Mouse (Mus musculus): ENCODE measurements at regions not wholly inside any gene's neighbourhood (a gene's known extent, or its start where the extent isn't known, plus 50 kb on each side); places are given as distances from the start of the nearest gene placed in this dataset.

GRCm38 (mm10) chr8:89097396-89097795 lies 53.4 kb upstream of the Sall1 start:
- 85% methylated on average over 4 of the region's 4 CpGs for WGBS
- no peaks in the 10 kb centered on the region for H3K4me1 ChIP-seq

More at GRCm38 (mm10) chr8:89097396-89097795, 53.4 kb upstream of the Sall1 start:
- Histone ChIP-seq H3K9me3 (no peaks in the 10 kb centered on the region), H3K4me3 (no peak overlapping the region), H3K27me3 (no peaks in the 10 kb centered on the region), H3K36me3 (no peaks in the 10 kb centered on the region), H3K9ac (replicated peaks) (no peak overlapping the region), H3K27ac (replicated peaks) (no peak overlapping the region), H3K4me2 (replicated peaks) (no peak overlapping the region)
- ATAC-seq (replicated peaks), result no peak

Measured in forebrain, embryonic 15.5 days (tissue).